Mouse (Mus musculus): ENCODE results near the gene Defb21. TPM values are rescaled to one million over a fixed set of nuclear protein-coding genes. Genes with fewer than 3 reads are reported as not detected.

Defb21 gene
- polyA plus RNA-seq, 1 experiment from 2014 or later: not detected

GRCm38 (mm10) chr2:152573484-152573883, 940 bp downstream of the Defb21 start:
- TF ChIP-seq EP300 (IDR thresholded peaks at IDR 0.05): no peak
- TF ChIP-seq CTCF (IDR thresholded peaks at IDR 0.05): no peak
- Histone ChIP-seq H3K9ac (replicated peaks; ENCODE audit: low read depth) (no peak overlapping the region), H3K4me2 (replicated peaks; ENCODE audit: low read depth, low read length) (no peak overlapping the region), H3K27me3 (replicated peaks; ENCODE audit: insufficient read depth, low read length) (no peaks in the 10 kb centered on the region), H3K9me3 (ENCODE audit: low read length) (no peaks in the 10 kb centered on the region), H3K4me3 (ENCODE audit: low read depth, low read length) (no peak overlapping the region), H3K36me3 (ENCODE audit: insufficient read depth, low read length) (no peaks in the 10 kb centered on the region), H3K4me1 (ENCODE audit: insufficient read depth, low read depth, low read length) (no peaks in the 10 kb centered on the region), H3K27ac (ENCODE audit: low read length) (no peak overlapping the region)
- DNase-seq (ENCODE audit: low spot score) (no peak), ATAC-seq (no peak)
- 85% methylated on average over 8 of the region's 8 CpGs for WGBS

DNA sequence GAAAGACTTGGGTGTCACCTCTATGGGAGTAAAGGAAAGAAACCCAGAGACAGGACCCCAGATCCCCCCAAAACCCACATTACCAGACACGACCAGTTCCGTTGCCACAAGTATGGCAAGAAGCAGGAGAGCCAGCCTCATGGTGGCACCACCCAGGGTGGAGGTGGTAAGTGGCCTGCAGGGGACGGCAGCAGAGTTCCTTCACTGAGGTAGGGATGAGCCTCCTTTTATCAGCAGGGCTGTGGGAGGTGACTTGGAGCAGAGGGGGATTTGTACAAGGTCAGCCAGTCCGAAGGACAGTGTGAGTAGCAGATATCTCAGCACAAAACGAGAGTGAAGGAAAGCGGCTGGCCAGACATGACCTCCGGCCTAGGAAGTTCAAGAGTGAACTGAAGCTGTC, 7.6 kb downstream of the Defb21 start, which contains the start of gene Defb19:
Gene Defb19, minus strand, starts transcription at position 206 of the 400 bp plus-strand sequence.
- Histone ChIP-seq H3K27me3 (replicated peaks; ENCODE audit: insufficient read depth, low read length) (no peaks in the 10 kb centered on the region), H3K36me3 (ENCODE audit: insufficient read depth, low read length) (no peaks in the 10 kb centered on the region), H3K9me3 (ENCODE audit: low read length) (no peaks in the 10 kb centered on the region), H3K4me1 (ENCODE audit: insufficient read depth, low read depth, low read length) (no peaks in the 10 kb centered on the region), H3K4me3 (ENCODE audit: low read depth, low read length) (no peak within 1 kb of the TSS), H3K27ac (ENCODE audit: low read length) (no peak within 1 kb of the TSS), H3K4me2 (replicated peaks; ENCODE audit: low read depth, low read length) (no peak within 1 kb of the TSS), H3K9ac (replicated peaks; ENCODE audit: low read depth) (no peak within 1 kb of the TSS)
- WGBS: 58% methylated on average over 7 of the region's 7 CpGs
- TF ChIP-seq EP300 (IDR thresholded peaks at IDR 0.05) (no peak), CTCF (IDR thresholded peaks at IDR 0.05) (no peak)
- ATAC-seq (no peak), DNase-seq (ENCODE audit: low spot score) (no peak)

DNA sequence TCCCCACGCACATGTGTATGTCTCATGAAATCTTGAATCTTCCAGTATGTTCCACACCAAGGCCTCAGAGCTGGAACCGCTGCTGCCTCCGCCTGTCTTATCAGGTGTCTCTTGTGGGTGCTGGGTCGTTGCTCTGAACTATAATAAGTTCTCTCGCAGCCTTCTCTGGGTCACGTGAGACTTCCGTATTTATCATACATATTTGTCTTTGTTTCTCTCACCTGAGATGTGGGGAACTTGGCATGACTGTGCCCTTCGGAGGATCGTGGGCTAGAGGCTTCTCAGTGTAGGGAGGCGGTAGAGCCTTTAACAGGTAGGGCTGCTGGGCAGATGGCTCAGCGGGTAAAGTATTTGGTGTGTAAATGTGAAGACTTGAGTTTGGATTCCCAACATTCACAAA, 8.1 kb downstream of the Defb21 start:
- DNase-seq (ENCODE audit: low spot score) (no peak), ATAC-seq (no peak)
- Histone ChIP-seq H3K4me1 (ENCODE audit: insufficient read depth, low read depth, low read length) (no peaks in the 10 kb centered on the region), H3K4me2 (replicated peaks; ENCODE audit: low read depth, low read length) (no peak overlapping the region), H3K9ac (replicated peaks; ENCODE audit: low read depth) (no peak overlapping the region), H3K36me3 (ENCODE audit: insufficient read depth, low read length) (no peaks in the 10 kb centered on the region), H3K27me3 (replicated peaks; ENCODE audit: insufficient read depth, low read length) (no peaks in the 10 kb centered on the region), H3K27ac (ENCODE audit: low read length) (no peak overlapping the region), H3K4me3 (ENCODE audit: low read depth, low read length) (no peak overlapping the region), H3K9me3 (ENCODE audit: low read length) (no peaks in the 10 kb centered on the region)
- no peak for TF ChIP-seq CTCF (IDR thresholded peaks at IDR 0.05)
- no peak for TF ChIP-seq EP300 (IDR thresholded peaks at IDR 0.05)
- WGBS: 72% methylated on average over 11 of the region's 11 CpGs

GRCm38 (mm10) chr2:152586926-152587560, 14.5 kb downstream of the Defb21 start:
- 74% methylated on average over 4 of the region's 4 CpGs for WGBS
- Histone ChIP-seq H3K4me1 (ENCODE audit: insufficient read depth, low read depth, low read length) (no peaks in the 10 kb centered on the region), H3K9ac (replicated peaks; ENCODE audit: low read depth) (no peak overlapping the region), H3K4me3 (ENCODE audit: low read depth, low read length) (no peak overlapping the region), H3K27ac (ENCODE audit: low read length) (no peak overlapping the region), H3K4me2 (replicated peaks; ENCODE audit: low read depth, low read length) (no peak overlapping the region), H3K27me3 (replicated peaks; ENCODE audit: insufficient read depth, low read length) (no peaks in the 10 kb centered on the region), H3K36me3 (ENCODE audit: insufficient read depth, low read length) (no peaks in the 10 kb centered on the region), H3K9me3 (ENCODE audit: low read length) (no peaks in the 10 kb centered on the region)
- peak; percentile 58 for TF ChIP-seq CTCF (IDR thresholded peaks at IDR 0.05)
- no peak for TF ChIP-seq EP300 (IDR thresholded peaks at IDR 0.05)
- ATAC-seq: no peak
- DNase-seq (ENCODE audit: low spot score): no peak

GRCm38 (mm10) chr2:152588450-152588849, 15.9 kb downstream of the Defb21 start:
- Histone ChIP-seq H3K27me3 (replicated peaks; ENCODE audit: insufficient read depth, low read length) (no peaks in the 10 kb centered on the region), H3K4me3 (ENCODE audit: low read depth, low read length) (no peak overlapping the region), H3K4me1 (ENCODE audit: insufficient read depth, low read depth, low read length) (no peaks in the 10 kb centered on the region), H3K36me3 (ENCODE audit: insufficient read depth, low read length) (no peaks in the 10 kb centered on the region), H3K4me2 (replicated peaks; ENCODE audit: low read depth, low read length) (no peak overlapping the region), H3K9ac (replicated peaks; ENCODE audit: low read depth) (no peak overlapping the region), H3K27ac (ENCODE audit: low read length) (no peak overlapping the region), H3K9me3 (ENCODE audit: low read length) (no peaks in the 10 kb centered on the region)
- WGBS: 26% methylated on average over 2 of the region's 2 CpGs
- DNase-seq (ENCODE audit: low spot score) (no peak), ATAC-seq (no peak)
- TF ChIP-seq EP300 (IDR thresholded peaks at IDR 0.05) (no peak), CTCF (IDR thresholded peaks at IDR 0.05) (no peak)

DNA sequence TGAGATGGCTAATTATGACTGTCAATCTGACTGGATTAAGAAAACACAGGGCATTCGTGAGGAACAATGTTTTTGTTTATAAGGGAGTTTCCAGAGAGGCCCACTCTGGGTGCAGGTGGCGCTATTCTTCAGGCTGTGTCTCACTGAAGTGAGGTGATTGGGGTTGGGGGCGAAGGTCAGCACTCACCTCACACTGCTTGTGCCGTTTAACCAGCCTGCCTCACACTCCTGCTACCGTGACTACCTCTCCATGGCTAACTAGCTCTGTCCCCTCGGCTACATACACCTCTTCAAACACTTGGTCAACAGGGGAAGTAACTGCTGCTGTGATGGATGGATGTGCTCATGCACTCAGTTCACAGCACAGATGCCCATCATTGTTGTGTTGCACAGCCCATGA, 16.5 kb downstream of the Defb21 start:
- H3K36me3 ChIP-seq (ENCODE audit: insufficient read depth, low read length): no peaks in the 10 kb centered on the region
- no peaks in the 10 kb centered on the region for H3K9me3 ChIP-seq (ENCODE audit: low read length)
- no peak for TF ChIP-seq EP300 (IDR thresholded peaks at IDR 0.05)
- TF ChIP-seq CTCF (IDR thresholded peaks at IDR 0.05): no peak
- H3K9ac ChIP-seq (replicated peaks; ENCODE audit: low read depth): no peak overlapping the region
- no peak overlapping the region for H3K27ac ChIP-seq (ENCODE audit: low read length)
- H3K4me2 ChIP-seq (replicated peaks; ENCODE audit: low read depth, low read length): no peak overlapping the region
- H3K27me3 ChIP-seq (replicated peaks; ENCODE audit: insufficient read depth, low read length): no peaks in the 10 kb centered on the region
- no peak for DNase-seq (ENCODE audit: low spot score)
- WGBS: 30% methylated on average over 6 of the region's 6 CpGs
- H3K4me1 ChIP-seq (ENCODE audit: insufficient read depth, low read depth, low read length): no peaks in the 10 kb centered on the region
- no peak overlapping the region for H3K4me3 ChIP-seq (ENCODE audit: low read depth, low read length)
- no peak for ATAC-seq

DNA sequence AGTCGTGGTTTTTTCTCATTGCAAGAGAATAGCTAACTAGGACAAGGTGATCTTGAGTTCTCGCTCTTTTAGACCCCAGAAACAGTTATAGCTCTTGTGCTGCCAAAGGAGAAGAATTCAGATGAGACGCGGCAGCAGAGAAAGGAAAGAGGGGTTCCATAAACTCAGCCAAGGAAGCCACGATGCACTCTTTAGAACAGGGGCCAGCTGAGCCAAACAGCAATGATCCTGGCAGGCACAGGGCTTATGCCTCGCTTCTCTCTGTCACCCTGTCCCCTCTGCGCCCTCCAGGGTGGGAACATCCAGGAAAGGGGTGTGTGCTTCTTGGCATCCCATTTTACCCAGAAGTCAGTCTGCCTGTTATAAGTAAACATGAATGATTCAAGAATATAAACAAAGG, 26.8 kb downstream of the Defb21 start, which contains the start of gene Defb45:
Gene Defb45, minus strand, starts transcription at position 101 of the 400 bp plus-strand sequence.
- Histone ChIP-seq H3K27ac (ENCODE audit: low read length) (no peak within 1 kb of the TSS), H3K36me3 (ENCODE audit: insufficient read depth, low read length) (no peaks in the 10 kb centered on the region), H3K4me2 (replicated peaks; ENCODE audit: low read depth, low read length) (no peak within 1 kb of the TSS), H3K9me3 (ENCODE audit: low read length) (no peaks in the 10 kb centered on the region), H3K4me1 (ENCODE audit: insufficient read depth, low read depth, low read length) (no peaks in the 10 kb centered on the region), H3K9ac (replicated peaks; ENCODE audit: low read depth) (no peak within 1 kb of the TSS), H3K27me3 (replicated peaks; ENCODE audit: insufficient read depth, low read length) (no peaks in the 10 kb centered on the region), H3K4me3 (ENCODE audit: low read depth, low read length) (no peak within 1 kb of the TSS)
- no peak for ATAC-seq
- DNase-seq (ENCODE audit: low spot score): no peak
- WGBS: 55% methylated on average over 7 of the region's 7 CpGs
- TF ChIP-seq EP300 (IDR thresholded peaks at IDR 0.05): no peak
- no peak for TF ChIP-seq CTCF (IDR thresholded peaks at IDR 0.05)

All from lung, postnatal 0 days (tissue).